Mouse (Mus musculus) MEL (cell line): ENCODE measurements at regions not wholly inside any gene's neighbourhood (a gene's known extent, or its start where the extent isn't known, plus 50 kb on each side); places are given as distances from the start of the nearest gene placed in this dataset.

Experiments used
- DNase-seq: peaks from one replicate; pipeline ENCODE4 v3.0.0; 2011; ENCODE audit warnings: low read depth, low spot score
- H3K27ac ChIP-seq: 2 replicates; pipeline ENCODE4 v1.5.1; 2012; ENCODE audit warnings: low read depth, mild to moderate bottlenecking, control low read depth, low read length, moderate library complexity; ENCODE audit not compliant: control insufficient read depth
- H3K27me3 ChIP-seq, 2 experiments: fragments of 150-350 bp in 1 of 2; sonication (generic) in 1 of 2; 2 replicates each; pipeline ENCODE4 v1.6.1; 2012; ENCODE audit warnings: low read length in 2 of 2, mild to moderate bottlenecking in 2 of 2, improper control_type of control experiment in 1 of 2, moderate library complexity in 1 of 2; ENCODE audit not compliant: insufficient read depth in 2 of 2, control insufficient read depth in 1 of 2
- H3K36me3 ChIP-seq, 2 experiments: 2 replicates each; pipeline ENCODE4 v1.6.1; 2012 to 2014; ENCODE audit warnings: low read length in 2 of 2, improper control_type of control experiment in 1 of 2, inconsistent platforms in 1 of 2, mild to moderate bottlenecking in 1 of 2; ENCODE audit not compliant: insufficient read depth in 2 of 2, control insufficient read depth in 1 of 2
- H3K4me1 ChIP-seq, 2 experiments: fragments of 150-350 bp in 1 of 2; sonication (generic) in 1 of 2; 2 replicates each; pipeline ENCODE4 v1.6.1; 2012; ENCODE audit warnings: low read length in 2 of 2, improper control_type of control experiment in 1 of 2, mild to moderate bottlenecking in 1 of 2; ENCODE audit not compliant: insufficient read depth in 2 of 2, control insufficient read depth in 1 of 2
- H3K4me3 ChIP-seq, 2 experiments: fragments of 150-350 bp in 1 of 2; sonication (generic) in 1 of 2; 2 replicates each; pipeline ENCODE4 v1.5.1; 2012; ENCODE audit warnings: low read depth in 2 of 2, low read length in 2 of 2, mild to moderate bottlenecking in 2 of 2, moderate library complexity in 2 of 2, control low read depth in 1 of 2, improper control_type of control experiment in 1 of 2; ENCODE audit not compliant: control insufficient read depth in 1 of 2, insufficient read depth in 1 of 2
- H3K79me2 ChIP-seq: 2 replicates; pipeline ENCODE4 v1.6.1; 2012; ENCODE audit warnings: mild to moderate bottlenecking, low read length, moderate library complexity; ENCODE audit not compliant: control insufficient read depth, poor library complexity, insufficient read depth
- H3K9ac ChIP-seq: 2 replicates; pipeline ENCODE4 v1.6.1; 2012; ENCODE audit warnings: low read depth, mild to moderate bottlenecking, control low read depth, low read length, moderate library complexity; ENCODE audit not compliant: control insufficient read depth, poor library complexity, severe bottlenecking
- H3K9me3 ChIP-seq: fragments of 150-350 bp; sonication (generic); replicated peaks from 2 replicates; pipeline ENCODE4 v1.6.1; 2012; ENCODE audit warnings: mild to moderate bottlenecking, low read length, improper control_type of control experiment, moderate library complexity; ENCODE audit not compliant: insufficient read depth
- BHLHE40 ChIP-seq: IDR thresholded peaks from 2 replicates; pipeline ENCODE4 v1.6.1; 2012; ENCODE audit warnings: low read depth, mild to moderate bottlenecking, inconsistent platforms, low read length, improper control_type of control experiment, borderline replicate concordance
- CHD1 ChIP-seq: IDR thresholded peaks from 2 replicates; pipeline ENCODE4 v1.6.1; 2012; ENCODE audit warnings: low read depth, mild to moderate bottlenecking, inconsistent platforms, low read length, improper control_type of control experiment
- ELF1 ChIP-seq: IDR thresholded peaks from 2 replicates; pipeline ENCODE4 v1.6.1; 2014; ENCODE audit warnings: low read depth, mild to moderate bottlenecking, inconsistent platforms, low read length, improper control_type of control experiment, moderate library complexity
- ETS1 ChIP-seq: IDR thresholded peaks from 2 replicates; pipeline ENCODE4 v1.6.1; 2012; ENCODE audit warnings: low read depth, mild to moderate bottlenecking, inconsistent platforms, low read length, improper control_type of control experiment, moderate library complexity
- GABPA ChIP-seq: IDR thresholded peaks from 2 replicates; pipeline ENCODE4 v1.6.1; 2012; ENCODE audit warnings: low read depth, mild to moderate bottlenecking, inconsistent platforms, low read length, improper control_type of control experiment, moderate library complexity
- GATA1 ChIP-seq: IDR thresholded peaks from 2 replicates; pipeline ENCODE4 v1.6.1; 2011; ENCODE audit warnings: low read depth, low read length, improper control_type of control experiment
- HCFC1 ChIP-seq: IDR thresholded peaks from 2 replicates; pipeline ENCODE4 v1.6.1; 2012; ENCODE audit warnings: low read depth, mild to moderate bottlenecking, inconsistent platforms, low read length, improper control_type of control experiment, moderate library complexity
- MAFK ChIP-seq: IDR thresholded peaks from 2 replicates; pipeline ENCODE4 v1.6.1; 2011; ENCODE audit warnings: low read depth, mild to moderate bottlenecking, low read length, improper control_type of control experiment, borderline replicate concordance
- MAX ChIP-seq: IDR thresholded peaks from 2 replicates; pipeline ENCODE4 v1.6.1; 2011; ENCODE audit warnings: low read length, improper control_type of control experiment
- MAZ ChIP-seq: IDR thresholded peaks from 2 replicates; pipeline ENCODE4 v1.6.1; 2012; ENCODE audit warnings: low read depth, mild to moderate bottlenecking, inconsistent platforms, low read length, improper control_type of control experiment
- MXI1 ChIP-seq: IDR thresholded peaks from 2 replicates; pipeline ENCODE4 v1.6.1; 2011; ENCODE audit warnings: mild to moderate bottlenecking, low read depth, low read length, improper control_type of control experiment
- POLR2A ChIP-seq, 2 experiments: IDR thresholded peaks; 2 replicates each; pipeline ENCODE4 v1.6.1; 2011 to 2012; ENCODE audit warnings: low read length in 2 of 2, mild to moderate bottlenecking in 2 of 2, control low read depth in 1 of 2, improper control_type of control experiment in 1 of 2, low read depth in 1 of 2, moderate library complexity in 1 of 2; ENCODE audit not compliant: control insufficient read depth in 1 of 2, insufficient read depth in 1 of 2, poor library complexity in 1 of 2
- POLR2AphosphoS2 ChIP-seq: IDR thresholded peaks from 2 replicates; pipeline ENCODE4 v1.6.1; 2011; ENCODE audit warnings: low read length, improper control_type of control experiment
- POLR2AphosphoS5 ChIP-seq: IDR thresholded peaks from 2 replicates; pipeline ENCODE4 v1.6.1; 2012; ENCODE audit warnings: low read depth, borderline replicate concordance, mild to moderate bottlenecking, inconsistent platforms, low read length, moderate library complexity, mixed read lengths
- RCOR1 ChIP-seq: IDR thresholded peaks from 2 replicates; pipeline ENCODE4 v1.6.1; 2012; ENCODE audit warnings: low read depth, mild to moderate bottlenecking, inconsistent platforms, low read length, improper control_type of control experiment
- SMC3 ChIP-seq: IDR thresholded peaks from 2 replicates; pipeline ENCODE4 v1.6.1; 2011; ENCODE audit warnings: low read depth, low read length, improper control_type of control experiment
- TAL1 ChIP-seq: IDR thresholded peaks from 2 replicates; pipeline ENCODE4 v1.6.1; 2012; ENCODE audit warnings: mild to moderate bottlenecking, inconsistent platforms, low read length, moderate library complexity, mixed read lengths
- TBP ChIP-seq: IDR thresholded peaks from 2 replicates; pipeline ENCODE4 v1.8.0; 2011; ENCODE audit warnings: low read depth, low read length, improper control_type of control experiment
- TCF12 ChIP-seq: IDR thresholded peaks from 2 replicates; pipeline ENCODE4 v1.6.1; 2014; ENCODE audit warnings: low read depth, mild to moderate bottlenecking, inconsistent platforms, low read length, improper control_type of control experiment, moderate library complexity
- USF2 ChIP-seq, 2 experiments: IDR thresholded peaks; 2 replicates each; pipeline ENCODE4 v1.6.1; 2011 to 2012; ENCODE audit warnings: improper control_type of control experiment in 2 of 2, low read length in 2 of 2, borderline replicate concordance in 1 of 2, inconsistent platforms in 1 of 2, low read depth in 1 of 2, mild to moderate bottlenecking in 1 of 2; ENCODE audit not compliant: insufficient read depth in 1 of 2
- ZC3H11A ChIP-seq: IDR thresholded peaks from 2 replicates; pipeline ENCODE4 v1.6.1; 2012; ENCODE audit warnings: low read depth, mild to moderate bottlenecking, inconsistent platforms, low read length, improper control_type of control experiment
- ZKSCAN1 ChIP-seq: IDR thresholded peaks from 2 replicates; pipeline ENCODE4 v1.6.1; 2012; ENCODE audit warnings: low read depth, mild to moderate bottlenecking, inconsistent platforms, low read length, improper control_type of control experiment, moderate library complexity
- ZNF384 ChIP-seq: IDR thresholded peaks from 2 replicates; pipeline ENCODE4 v1.6.1; 2012; ENCODE audit warnings: low read depth, mild to moderate bottlenecking, inconsistent platforms, low read length, improper control_type of control experiment

DNA sequence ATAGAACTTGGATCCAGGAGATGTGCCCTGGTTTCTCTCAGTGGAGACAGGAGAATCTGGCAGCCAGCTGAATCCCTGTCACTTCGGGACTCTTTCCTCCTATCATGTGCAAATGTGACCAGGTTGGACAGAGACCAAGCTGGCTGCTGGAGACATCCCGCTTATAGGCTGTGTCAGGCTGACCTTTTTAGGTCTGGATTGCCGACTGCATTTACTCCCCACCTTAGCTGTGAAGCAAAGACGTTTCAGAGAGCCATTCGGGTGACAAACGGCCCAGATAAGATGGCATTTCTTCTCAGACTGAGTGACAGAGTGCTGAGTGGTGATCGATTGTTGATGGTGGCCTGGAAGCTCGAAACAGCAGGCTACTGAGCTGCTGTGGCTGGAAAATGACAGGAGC lies 128.6 kb downstream of the Ifng start:
- DNase-seq: no peak
- Histone ChIP-seq H3K9me3 (no peaks in the 10 kb centered on the region), H3K27ac (no peak overlapping the region), H3K4me3 (no peak overlapping the region), H3K36me3 (no peaks in the 10 kb centered on the region), H3K79me2 (no peaks in the 10 kb centered on the region), H3K9ac (no peak overlapping the region), H3K4me1 (no peaks in the 10 kb centered on the region)
- TF ChIP-seq MAFK (no peak), HCFC1 (no peak), MAX (no peak), MXI1 (no peak), ZNF384 (no peak), GATA1 (no peak), MAZ (no peak), USF2 (IDR thresholded peaks at IDR 0.05; ENCODE audit: borderline replicate concordance in 1 of 2, insufficient read depth in 1 of 2, low read depth in 1 of 2, low read length in 2 of 2) (no peak), POLR2A (IDR thresholded peaks at IDR 0.05; ENCODE audit: control insufficient read depth in 1 of 2, insufficient read depth in 1 of 2, low read depth in 1 of 2, low read length in 2 of 2, poor library complexity in 1 of 2) (no peak), BHLHE40 (no peak), TCF12 (no peak), POLR2AphosphoS2 (no peak), SMC3 (no peak), TAL1 (no peak), RCOR1 (no peak)
- TF ChIP-seq, all 39 proteins: peak for 0
- no peaks in the 10 kb centered on the region for H3K27me3 ChIP-seq

DNA sequence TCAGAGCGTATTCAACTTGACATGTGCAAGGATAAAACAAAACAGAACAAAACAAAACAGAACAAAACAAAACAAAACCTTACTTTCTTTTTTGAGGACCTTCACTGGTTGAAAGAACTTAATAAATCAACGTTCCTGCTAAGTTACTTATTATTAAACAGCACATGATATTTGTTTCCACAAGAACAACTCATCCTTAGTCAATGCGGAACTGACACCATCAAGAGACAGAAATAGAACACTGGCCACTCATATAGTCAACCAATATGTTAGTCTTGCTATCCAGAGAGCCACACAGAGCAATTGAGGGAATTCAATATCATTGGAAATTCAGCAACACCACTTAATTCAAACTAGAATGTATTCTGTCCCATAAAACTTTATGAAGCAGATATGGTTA lies 132.4 kb downstream of the Ifng start:
- no peak for DNase-seq
- TF ChIP-seq MAX (no peak), GABPA (no peak), CHD1 (no peak), POLR2AphosphoS5 (no peak), ZC3H11A (no peak), GATA1 (no peak), ETS1 (no peak), MAZ (no peak), TBP (no peak), HCFC1 (no peak), POLR2AphosphoS2 (no peak), USF2 (IDR thresholded peaks at IDR 0.05; ENCODE audit: borderline replicate concordance in 1 of 2, insufficient read depth in 1 of 2, low read depth in 1 of 2, low read length in 2 of 2) (no peak), ELF1 (no peak), ZKSCAN1 (no peak), MXI1 (no peak)
- TF ChIP-seq, all 39 proteins: peak for 0
- Histone ChIP-seq H3K27ac (no peak overlapping the region), H3K9ac (no peak overlapping the region), H3K27me3 (no peaks in the 10 kb centered on the region), H3K36me3 (no peaks in the 10 kb centered on the region), H3K79me2 (no peaks in the 10 kb centered on the region), H3K4me1 (no peaks in the 10 kb centered on the region), H3K9me3 (no peaks in the 10 kb centered on the region), H3K4me3 (no peak overlapping the region)
